Mouse (Mus musculus) testis, adult 2 months (tissue): ENCODE results near the gene Tmem131l.

Experiments used
- CTCF ChIP-seq: fragments of 200-500 bp; IDR thresholded peaks from 2 replicates; pipeline ENCODE4 v1.5.1; 2012; ENCODE audit warnings: low read depth, mild to moderate bottlenecking, inconsistent platforms, low read length, moderate library complexity; ENCODE audit not compliant: control insufficient read depth, insufficient read depth, insufficient replicate concordance
- POLR2A ChIP-seq: fragments of 200-500 bp; IDR thresholded peaks from 2 replicates; pipeline ENCODE4 v1.6.1; 2012; ENCODE audit warnings: low read depth, mild to moderate bottlenecking, inconsistent platforms, low read length, moderate library complexity; ENCODE audit not compliant: control insufficient read depth

GRCm38 (mm10) chr3:84081208-84081722, 41.3 kb upstream of the Tmem131l start:
- TF ChIP-seq POLR2A, result no peak
- no peak for TF ChIP-seq CTCF
